Mouse (Mus musculus) lung, embryonic 14.5 days (tissue): Measurements from ENCODE around the gene Rad54l2. TPM values are rescaled to one million over a fixed set of nuclear protein-coding genes. Genes with fewer than 3 reads are reported as not detected.

Source experiments
- ATAC-seq: fragments of 200-750 bp; cut with Nextera tagmentation; 2 replicates; pipeline ENCODE4 v1.8.0; 2017; ENCODE audit warnings: mild to moderate bottlenecking, moderate TSS enrichment, moderate library complexity; ENCODE audit not compliant: insufficient read depth
- DNase-seq: peaks from one replicate; pipeline ENCODE4 v3.0.0-alpha.2; 2015
- H3K27ac ChIP-seq: fragments of 300-500 bp; sonication (generic); 2 replicates; pipeline ENCODE4 v1.5.1; 2014; ENCODE audit warnings: low read depth, mild to moderate bottlenecking, moderate library complexity
- H3K27me3 ChIP-seq: fragments of 300-500 bp; sonication (generic); 2 replicates; pipeline ENCODE4 v1.6.1; 2014; ENCODE audit warnings: low read length, control low read depth; ENCODE audit not compliant: insufficient read depth
- H3K36me3 ChIP-seq: fragments of 300-500 bp; sonication (generic); 2 replicates; pipeline ENCODE4 v1.6.1; 2014; ENCODE audit warnings: control low read depth; ENCODE audit not compliant: insufficient read depth
- H3K4me1 ChIP-seq: fragments of 300-500 bp; sonication (generic); 2 replicates; pipeline ENCODE4 v1.6.1; 2014; ENCODE audit warnings: antibody characterized with exemption, control low read depth; ENCODE audit not compliant: insufficient read depth
- H3K4me2 ChIP-seq: fragments of 300-500 bp; sonication (generic); 2 replicates; pipeline ENCODE4 v1.6.1; 2014; ENCODE audit warnings: mild to moderate bottlenecking
- H3K4me3 ChIP-seq: fragments of 300-500 bp; sonication (generic); 2 replicates; pipeline ENCODE4 v1.5.1; 2014; ENCODE audit warnings: low read depth, low read length
- H3K9ac ChIP-seq: fragments of 300-500 bp; sonication (generic); 2 replicates; pipeline ENCODE4 v1.6.1; 2014
- H3K9me3 ChIP-seq: fragments of 300-500 bp; sonication (generic); 2 replicates; pipeline ENCODE4 v1.6.1; 2016; ENCODE audit warnings: low read depth, low read length, control low read depth
- CTCF ChIP-seq: IDR thresholded peaks from 2 replicates; pipeline ENCODE4 v1.5.1; 2016; ENCODE audit warnings: antibody characterized with exemption, low read depth
- WGBS: fragments of 180-500 bp; shearing (Covaris S2); extraction: QIAGEN DNeasy Blood & Tissue Kit; methylation state at CpG from one replicate; pipeline ENCODE4 v1.1.7; 2014; 5-methylcytosine and 5-hydroxymethylcytosine counted together
- polyA plus RNA-seq: library from polyadenylated mRNA; unstranded; fragments of >200 nt; fragmentation: Nextera tagmentation; extraction: Ambion mirVana; gene quantifications from 2 replicates; pipeline ENCODE4 v1.2.1, GENCODE M21; 2014

The Rad54l2 gene
- polyA plus RNA-seq, 1 experiment from 2014 or later: 5.7 TPM

- no peak for DNase-seq
- no peak for ATAC-seq
Observed at GRCm38 (mm10) chr9:106752135-106752534, 36.9 kb downstream of the Rad54l2 start.

GRCm38 (mm10) chr9:106739962-106740361, 49.0 kb downstream of the Rad54l2 start:
- no peaks in the 10 kb centered on the region for H3K4me1 ChIP-seq
- WGBS: 90% methylated on average over 1 of the region's 1 CpGs
- DNase-seq: no peak
- H3K27me3 ChIP-seq: no peaks in the 10 kb centered on the region
- no peak for TF ChIP-seq CTCF
- H3K27ac ChIP-seq: no peak overlapping the region
- no peak overlapping the region for H3K4me3 ChIP-seq
- H3K9ac ChIP-seq: no peak overlapping the region
- H3K4me2 ChIP-seq: no peak overlapping the region
- no peak for ATAC-seq
- H3K36me3 ChIP-seq: no peaks in the 10 kb centered on the region
- H3K9me3 ChIP-seq: no peaks in the 10 kb centered on the region

More at GRCm38 (mm10) chr9:106752135-106752534, 36.9 kb downstream of the Rad54l2 start:
- peaks cover 3% of the 10 kb centered on the region; the same call in 1 of the 2 replicates for H3K36me3 ChIP-seq
- no peak overlapping the region for H3K4me3 ChIP-seq
- no peak overlapping the region for H3K9ac ChIP-seq
- H3K4me1 ChIP-seq: no peaks in the 10 kb centered on the region
- WGBS: 86% methylated on average over 5 of the region's 5 CpGs
- no peak for TF ChIP-seq CTCF
- H3K9me3 ChIP-seq: no peaks in the 10 kb centered on the region
- H3K27ac ChIP-seq: no peak overlapping the region
- no peaks in the 10 kb centered on the region for H3K27me3 ChIP-seq
- no peak overlapping the region for H3K4me2 ChIP-seq

GRCm38 (mm10) chr9:106739056-106739455, 49.9 kb downstream of the Rad54l2 start:
- Histone ChIP-seq H3K4me2 (no peak overlapping the region), H3K4me3 (no peak overlapping the region), H3K9me3 (no peaks in the 10 kb centered on the region), H3K9ac (no peak overlapping the region), H3K4me1 (no peaks in the 10 kb centered on the region), H3K27ac (no peak overlapping the region), H3K36me3 (no peaks in the 10 kb centered on the region), H3K27me3 (no peaks in the 10 kb centered on the region)
- 84% methylated on average over 1 of the region's 1 CpGs for WGBS
- no peak for TF ChIP-seq CTCF
- DNase-seq: no peak
- no peak for ATAC-seq

GRCm38 (mm10) chr9:106738199-106738985, 50.6 kb downstream of the Rad54l2 start:
- H3K27ac ChIP-seq: no peak overlapping the region
- ATAC-seq: no peak

DNA sequence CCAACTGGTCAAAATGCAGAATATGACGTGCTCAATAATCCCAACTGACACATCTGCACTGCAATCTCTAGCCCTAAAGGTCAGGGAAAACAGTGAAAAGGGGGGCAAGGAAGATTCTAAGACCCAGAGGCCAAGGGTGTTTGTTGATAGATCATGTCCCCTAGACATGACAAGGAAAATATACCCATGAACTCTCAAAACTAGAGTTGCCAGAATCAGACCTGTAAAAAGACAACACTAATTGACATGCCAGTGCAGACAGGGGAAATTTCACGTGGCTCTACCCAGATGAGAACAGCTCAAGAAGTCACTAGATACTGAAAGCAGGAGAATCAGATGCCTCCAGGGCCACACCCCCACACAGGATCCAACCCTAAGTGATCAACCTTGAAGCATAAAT, 55.3 kb downstream of the Rad54l2 start:
- H3K4me2 ChIP-seq: no peak overlapping the region
- H3K9me3 ChIP-seq: no peaks in the 10 kb centered on the region
- no peak overlapping the region for H3K9ac ChIP-seq
- H3K36me3 ChIP-seq: no peaks in the 10 kb centered on the region
- no peaks in the 10 kb centered on the region for H3K4me1 ChIP-seq
- no peak overlapping the region for H3K27ac ChIP-seq
- ATAC-seq (no peak), DNase-seq (no peak)
- no peak for TF ChIP-seq CTCF
- 64% methylated on average over 2 of the region's 2 CpGs for WGBS
- H3K27me3 ChIP-seq: no peaks in the 10 kb centered on the region
- no peak overlapping the region for H3K4me3 ChIP-seq

More at GRCm38 (mm10) chr9:106738199-106738985, 50.6 kb downstream of the Rad54l2 start:
- Histone ChIP-seq H3K9ac (no peak overlapping the region), H3K9me3 (no peaks in the 10 kb centered on the region), H3K4me1 (no peaks in the 10 kb centered on the region), H3K4me2 (no peak overlapping the region), H3K36me3 (no peaks in the 10 kb centered on the region), H3K4me3 (no peak overlapping the region), H3K27me3 (no peaks in the 10 kb centered on the region)
- TF ChIP-seq CTCF: no peak
- WGBS: 90% methylated on average over 2 of the region's 2 CpGs
- DNase-seq: no peak

DNA sequence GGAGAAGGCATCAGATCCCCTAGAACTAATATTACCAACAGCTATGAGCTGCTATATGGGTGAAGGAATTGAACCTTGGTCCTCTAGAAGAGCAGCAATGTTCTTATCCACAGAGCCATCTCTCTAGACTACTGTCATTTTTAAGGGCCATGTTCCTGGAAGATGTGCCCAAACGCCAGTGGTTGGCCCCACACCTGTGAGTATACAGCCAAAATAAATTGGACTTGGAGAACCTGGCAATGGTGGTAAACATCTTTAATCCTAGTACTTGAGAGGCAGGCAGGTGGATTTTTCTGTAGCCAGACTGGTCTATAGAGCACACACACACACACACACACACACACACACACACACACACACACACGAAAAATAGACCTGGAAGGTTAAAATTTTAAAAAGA, 59.6 kb downstream of the Rad54l2 start:
- DNase-seq (no peak), ATAC-seq (no peak)
- WGBS: 88% methylated on average over 2 of the region's 2 CpGs
- no peaks in the 10 kb centered on the region for H3K9me3 ChIP-seq
- H3K9ac ChIP-seq: no peak overlapping the region
- H3K4me3 ChIP-seq: no peak overlapping the region
- H3K27ac ChIP-seq: no peak overlapping the region
- no peak for TF ChIP-seq CTCF
- H3K36me3 ChIP-seq: no peaks in the 10 kb centered on the region
- no peaks in the 10 kb centered on the region for H3K27me3 ChIP-seq
- H3K4me1 ChIP-seq: no peaks in the 10 kb centered on the region
- H3K4me2 ChIP-seq: no peak overlapping the region

DNA sequence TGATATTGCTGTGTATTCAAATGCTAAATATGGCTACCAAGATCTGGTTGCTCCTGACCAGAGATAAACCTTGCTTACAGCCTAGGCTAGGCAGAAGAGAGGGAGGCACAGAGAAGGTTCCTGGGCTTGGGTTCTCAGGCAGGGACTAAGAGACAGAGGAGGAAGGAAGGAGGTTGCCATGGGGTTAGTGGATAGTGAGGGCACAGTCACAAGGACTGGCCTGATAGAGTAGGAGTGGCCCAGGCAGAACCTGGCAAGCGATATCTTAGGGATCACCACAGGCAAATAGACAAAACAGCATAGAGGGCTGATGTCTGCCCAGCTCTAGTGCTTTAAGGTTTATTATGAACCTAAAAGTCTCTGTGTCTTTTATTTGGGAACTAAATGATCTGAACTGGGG, 62.1 kb downstream of the Rad54l2 start:
- Histone ChIP-seq H3K4me3 (no peak overlapping the region), H3K9me3 (no peaks in the 10 kb centered on the region)

More for the DNA sequence above, 62.1 kb downstream of the Rad54l2 start:
- no peak overlapping the region for H3K9ac ChIP-seq
- no peaks in the 10 kb centered on the region for H3K27me3 ChIP-seq
- DNase-seq (no peak), ATAC-seq (no peak)
- no peak overlapping the region for H3K27ac ChIP-seq
- 0 out of 2 replicates have a peak, but pooled peaks cover 8% of the 10 kb centered on the region for H3K36me3 ChIP-seq
- no peak overlapping the region for H3K4me2 ChIP-seq
- H3K4me1 ChIP-seq: no peaks in the 10 kb centered on the region
- 76% methylated on average over 1 of the region's 1 CpGs for WGBS
- no peak for TF ChIP-seq CTCF
